Mouse (Mus musculus) forebrain, postnatal 0 days (tissue): Measurements from ENCODE around the gene Magea10. TPM values are rescaled to one million over a fixed set of nuclear protein-coding genes. Genes with fewer than 3 reads are reported as not detected.

ENCODE experiments used
- ATAC-seq: fragments of 200-750 bp; cut with Nextera tagmentation; 2 replicates; pipeline ENCODE4 v1.8.0; 2017; ENCODE audit warnings: mild to moderate bottlenecking, moderate library complexity
- DNase-seq: peaks from one replicate; pipeline ENCODE4 v3.0.0-alpha.2; 2015
- H3K27ac ChIP-seq: fragments of 300-500 bp; sonication (generic); 2 replicates; pipeline ENCODE4 v1.5.1; 2014; ENCODE audit warnings: low read depth, mild to moderate bottlenecking, antibody characterized with exemption, low read length, moderate library complexity, mixed read lengths
- H3K27me3 ChIP-seq: fragments of 300-500 bp; sonication (generic); 2 replicates; pipeline ENCODE4 v1.6.1; 2014; ENCODE audit warnings: mild to moderate bottlenecking, low read length, mixed read lengths; ENCODE audit not compliant: insufficient read depth
- H3K36me3 ChIP-seq: fragments of 300-500 bp; sonication (generic); 2 replicates; pipeline ENCODE4 v1.6.1; 2014; ENCODE audit warnings: mild to moderate bottlenecking, moderate library complexity; ENCODE audit not compliant: insufficient read depth
- H3K4me1 ChIP-seq: fragments of 300-500 bp; sonication (generic); 2 replicates; pipeline ENCODE4 v1.6.1; 2014; ENCODE audit warnings: antibody characterized with exemption; ENCODE audit not compliant: insufficient read depth
- H3K4me2 ChIP-seq: fragments of 300-500 bp; sonication (generic); 2 replicates; pipeline ENCODE4 v1.6.1; 2014; ENCODE audit warnings: low read depth, mild to moderate bottlenecking, moderate library complexity
- H3K4me3 ChIP-seq: fragments of 300-500 bp; sonication (generic); 2 replicates; pipeline ENCODE4 v1.5.1; 2014; ENCODE audit warnings: low read depth, low read length, mixed read lengths
- H3K9ac ChIP-seq: fragments of 300-500 bp; sonication (generic); 2 replicates; pipeline ENCODE4 v1.6.1; 2014; ENCODE audit warnings: mild to moderate bottlenecking
- H3K9me3 ChIP-seq: fragments of 300-500 bp; sonication (generic); 2 replicates; pipeline ENCODE4 v1.6.1; 2016; ENCODE audit warnings: low read length
- CTCF ChIP-seq: sonication (generic); IDR thresholded peaks from 2 replicates; pipeline ENCODE4 v1.5.1; 2016; ENCODE audit warnings: antibody characterized with exemption, control low read depth, low read depth
- WGBS: fragments of 180-500 bp; shearing (Covaris S2); extraction: QIAGEN DNeasy Blood & Tissue Kit; methylation state at CpG from one replicate; pipeline ENCODE4 v1.1.7; 2014; 5-methylcytosine and 5-hydroxymethylcytosine counted together
- polyA plus RNA-seq: library from polyadenylated mRNA; unstranded; fragments of >200 nt; fragmentation: Nextera tagmentation; extraction: Ambion mirVana; gene quantifications from 2 replicates; pipeline ENCODE4 v1.2.1, GENCODE M21; 2015
- total RNA-seq: library from RNA; depleted of rRNA; stranded (reverse); fragments of >200 nt; gene quantifications from 2 replicates; pipeline ENCODE4 v1.2.3, GENCODE M21; 2014; rRNA removed

Gene Magea10
- total RNA-seq (not detected in 2 replicates), polyA plus RNA-seq (not detected in 2 replicates)

DNA sequence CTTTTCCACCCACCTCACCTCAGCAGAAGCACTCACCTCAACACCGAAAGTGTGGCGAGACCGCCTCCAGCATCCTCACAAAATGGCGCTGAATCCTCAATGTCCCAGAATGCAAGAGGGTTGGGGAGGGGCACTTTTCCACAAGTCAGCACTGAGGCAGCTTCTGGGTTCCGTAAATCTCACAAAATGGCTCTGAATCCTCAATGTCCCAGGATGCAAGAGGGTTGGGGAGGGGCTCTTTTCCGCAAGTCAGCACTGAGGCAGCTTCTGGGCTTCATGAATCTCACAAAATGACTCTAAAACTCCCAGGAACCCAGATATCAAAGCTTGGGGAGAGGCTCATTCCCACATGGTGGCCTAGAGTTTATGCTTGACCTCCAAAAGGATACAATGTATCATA lies at the start of gene Magea10:
TSS of gene Magea10 (minus strand) at position 101 of the 400 bp plus-strand sequence.
- ATAC-seq (no peak), DNase-seq (no peak)
- Histone ChIP-seq H3K9ac (no peak within 1 kb of the TSS), H3K4me2 (no peak within 1 kb of the TSS), H3K36me3 (no peaks in the 10 kb centered on the region), H3K27me3 (no peaks in the 10 kb centered on the region), H3K9me3 (no peaks in the 10 kb centered on the region), H3K27ac (no peak within 1 kb of the TSS), H3K4me3 (no peak within 1 kb of the TSS), H3K4me1 (no peaks in the 10 kb centered on the region)
- TF ChIP-seq CTCF = no peak
- 92% methylated on average over 6 of the region's 6 CpGs for WGBS

DNA sequence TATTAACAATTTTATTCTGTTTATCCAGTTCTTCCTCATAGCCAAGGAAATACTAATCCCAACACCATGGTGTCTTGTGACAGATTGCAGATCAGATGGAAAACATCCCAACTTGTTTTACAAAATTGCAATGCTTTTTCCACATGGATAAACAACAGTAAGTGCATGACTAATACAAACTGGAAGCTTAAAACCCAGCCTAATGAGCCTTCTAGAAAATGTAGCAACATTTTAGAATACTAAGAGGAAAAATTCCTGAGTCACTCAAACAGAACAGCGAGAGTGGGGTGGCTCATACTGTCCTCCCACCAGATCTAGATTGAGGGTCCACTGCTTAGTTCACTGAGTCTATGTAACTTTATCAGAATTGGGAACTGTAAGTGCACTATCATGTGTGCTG lies 4.7 kb downstream of the Magea10 start:
- Histone ChIP-seq H3K9me3 (no peaks in the 10 kb centered on the region), H3K4me1 (no peaks in the 10 kb centered on the region), H3K4me3 (no peak overlapping the region), H3K9ac (no peak overlapping the region), H3K27ac (no peak overlapping the region), H3K27me3 (no peaks in the 10 kb centered on the region), H3K36me3 (no peaks in the 10 kb centered on the region), H3K4me2 (no peak overlapping the region)
- no peak for ATAC-seq
- no peak for TF ChIP-seq CTCF
- DNase-seq = no peak
- whole genome bisulfite sequencing = 71% methylated on average over 1 of the region's 1 CpGs

Other genes with a start within 250 kb of the Magea10 start
- gene Magea4, start 164.8 kb downstream of the Magea10 start, total RNA-seq = not detected in 2 replicates
- not detected in 2 replicates for gene Magea4, start 164.8 kb downstream of the Magea10 start, polyA plus RNA-seq
- 0.38 and 0.57 TPM in 2 replicates for gene Gabre, start 112.1 kb downstream of the Magea10 start, total RNA-seq
- 0.05 and 0.54 TPM in 2 replicates for gene Gabre, start 112.1 kb downstream of the Magea10 start, polyA plus RNA-seq